Mouse (Mus musculus): Measurements from ENCODE around the gene Pid1. TPM values are rescaled to one million over a fixed set of nuclear protein-coding genes. Genes with fewer than 3 reads are reported as not detected.

Gene Pid1
- total and polyA plus RNA-seq, 2 experiments from 2014 or later: 60.2 to 64.0 TPM

GRCm38 (mm10) chr1:84106756-84107155 is 257.2 kb downstream of the Pid1 start:
- H3K27ac ChIP-seq (ENCODE audit: low read depth, low read length): no peak overlapping the region

DNA sequence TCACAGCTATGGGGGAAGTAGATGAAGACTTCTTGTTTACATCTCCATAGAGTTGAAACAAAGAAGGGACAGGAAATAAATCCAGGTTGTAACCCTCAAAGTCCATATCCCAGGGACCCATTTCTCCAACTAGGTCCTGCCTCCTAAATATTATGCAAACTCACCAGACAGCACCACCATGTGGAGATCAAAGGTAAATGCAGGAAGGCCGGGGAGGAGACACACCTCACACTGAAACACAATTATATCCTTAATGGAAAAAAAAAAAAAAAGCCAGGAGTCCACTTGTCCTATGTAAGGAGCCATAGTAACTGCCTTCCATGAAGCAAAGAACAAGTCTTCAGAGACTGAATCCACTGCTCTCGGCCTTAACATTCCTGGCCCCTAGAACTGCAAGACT is 261.9 kb downstream of the Pid1 start:
- TF ChIP-seq CTCF (IDR thresholded peaks at IDR 0.05): peak; percentile 47
- Histone ChIP-seq H3K4me1 (ENCODE audit: insufficient read depth, low read length) (no peaks in the 10 kb centered on the region), H3K4me2 (ENCODE audit: low read depth, low read length, poor library complexity, severe bottlenecking) (no peak overlapping the region), H3K27me3 (ENCODE audit: insufficient read depth, low read length) (no peaks in the 10 kb centered on the region), H3K4me3 (ENCODE audit: low read depth, low read length) (no peak overlapping the region), H3K27ac (ENCODE audit: low read depth, low read length) (no peak overlapping the region), H3K9ac (replicated peaks; ENCODE audit: low read length, poor library complexity, severe bottlenecking) (no peak overlapping the region), H3K9me3 (ENCODE audit: low read length) (no peaks in the 10 kb centered on the region), H3K36me3 (ENCODE audit: insufficient read depth, low read length) (no peaks in the 10 kb centered on the region)
- ATAC-seq (ENCODE audit: low FRiP score) (no peak), DNase-seq (ENCODE audit: low spot score) (no peak)
- WGBS: 88% methylated on average over 2 of the region's 2 CpGs

More at GRCm38 (mm10) chr1:84106756-84107155, 257.2 kb downstream of the Pid1 start:
- H3K4me1 ChIP-seq (ENCODE audit: insufficient read depth, low read length): no peaks in the 10 kb centered on the region
- no peak for ATAC-seq (ENCODE audit: low FRiP score)
- 83% methylated on average over 4 of the region's 4 CpGs for WGBS
- H3K9ac ChIP-seq (replicated peaks; ENCODE audit: low read length, poor library complexity, severe bottlenecking): no peak overlapping the region
- no peaks in the 10 kb centered on the region for H3K27me3 ChIP-seq (ENCODE audit: insufficient read depth, low read length)
- DNase-seq (ENCODE audit: low spot score): no peak
- H3K9me3 ChIP-seq (ENCODE audit: low read length): no peaks in the 10 kb centered on the region
- TF ChIP-seq CTCF (IDR thresholded peaks at IDR 0.05): no peak
- H3K36me3 ChIP-seq (ENCODE audit: insufficient read depth, low read length): no peaks in the 10 kb centered on the region
- H3K4me2 ChIP-seq (ENCODE audit: low read depth, low read length, poor library complexity, severe bottlenecking): no peak overlapping the region
- no peak overlapping the region for H3K4me3 ChIP-seq (ENCODE audit: low read depth, low read length)

GRCm38 (mm10) chr1:84097398-84097797 is 266.6 kb downstream of the Pid1 start:
- no peaks in the 10 kb centered on the region for H3K9me3 ChIP-seq (ENCODE audit: low read length)
- no peak overlapping the region for H3K27ac ChIP-seq (ENCODE audit: low read depth, low read length)
- no peak overlapping the region for H3K4me3 ChIP-seq (ENCODE audit: low read depth, low read length)
- ATAC-seq (ENCODE audit: low FRiP score) (no peak), DNase-seq (ENCODE audit: low spot score) (no peak)
- no peaks in the 10 kb centered on the region for H3K4me1 ChIP-seq (ENCODE audit: insufficient read depth, low read length)
- H3K9ac ChIP-seq (replicated peaks; ENCODE audit: low read length, poor library complexity, severe bottlenecking): no peak overlapping the region
- no peak overlapping the region for H3K4me2 ChIP-seq (ENCODE audit: low read depth, low read length, poor library complexity, severe bottlenecking)
- H3K36me3 ChIP-seq (ENCODE audit: insufficient read depth, low read length): no peaks in the 10 kb centered on the region
- no peak for TF ChIP-seq CTCF (IDR thresholded peaks at IDR 0.05)
- H3K27me3 ChIP-seq (ENCODE audit: insufficient read depth, low read length): no peaks in the 10 kb centered on the region

- DNase-seq (ENCODE audit: low spot score): no peak
- no peak for ATAC-seq (ENCODE audit: low FRiP score)
- H3K9ac ChIP-seq (replicated peaks; ENCODE audit: low read length, poor library complexity, severe bottlenecking): no peak overlapping the region
- H3K36me3 ChIP-seq (ENCODE audit: insufficient read depth, low read length): no peaks in the 10 kb centered on the region
- no peak for TF ChIP-seq CTCF (IDR thresholded peaks at IDR 0.05)
- no peaks in the 10 kb centered on the region for H3K4me1 ChIP-seq (ENCODE audit: insufficient read depth, low read length)
- H3K4me2 ChIP-seq (ENCODE audit: low read depth, low read length, poor library complexity, severe bottlenecking): no peak overlapping the region
- no peaks in the 10 kb centered on the region for H3K9me3 ChIP-seq (ENCODE audit: low read length)
- H3K4me3 ChIP-seq (ENCODE audit: low read depth, low read length): no peak overlapping the region
- H3K27ac ChIP-seq (ENCODE audit: low read depth, low read length): no peak overlapping the region
- 63% methylated on average over 2 of the region's 2 CpGs for WGBS
- H3K27me3 ChIP-seq (ENCODE audit: insufficient read depth, low read length): no peaks in the 10 kb centered on the region
Observed at GRCm38 (mm10) chr1:84093291-84093690, 270.7 kb downstream of the Pid1 start.

DNA sequence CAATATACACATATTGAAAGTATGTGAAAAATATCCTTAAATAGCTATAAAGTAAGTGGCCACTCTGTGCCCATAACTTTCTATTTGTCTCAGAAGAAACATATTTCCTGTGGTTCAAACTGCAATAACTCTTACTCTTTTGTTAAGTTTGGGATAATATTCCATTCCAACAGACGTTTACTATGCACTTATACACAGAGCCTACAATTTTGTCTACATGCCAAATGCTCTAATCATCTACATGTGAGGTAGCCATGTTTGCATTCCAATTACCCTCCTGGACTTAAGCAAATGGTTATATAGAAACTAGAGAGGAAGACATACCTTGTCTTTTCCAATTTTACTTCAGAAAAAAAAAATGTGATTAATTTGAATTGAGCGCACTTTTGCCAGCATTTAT is 274.3 kb downstream of the Pid1 start:
- Histone ChIP-seq H3K27ac (ENCODE audit: low read depth, low read length) (no peak overlapping the region), H3K36me3 (ENCODE audit: insufficient read depth, low read length) (no peaks in the 10 kb centered on the region), H3K4me3 (ENCODE audit: low read depth, low read length) (no peak overlapping the region), H3K4me1 (ENCODE audit: insufficient read depth, low read length) (no peaks in the 10 kb centered on the region), H3K27me3 (ENCODE audit: insufficient read depth, low read length) (no peaks in the 10 kb centered on the region), H3K9ac (replicated peaks; ENCODE audit: low read length, poor library complexity, severe bottlenecking) (no peak overlapping the region), H3K9me3 (ENCODE audit: low read length) (no peaks in the 10 kb centered on the region), H3K4me2 (ENCODE audit: low read depth, low read length, poor library complexity, severe bottlenecking) (no peak overlapping the region)
- no peak for TF ChIP-seq CTCF (IDR thresholded peaks at IDR 0.05)
- ATAC-seq (ENCODE audit: low FRiP score) (no peak), DNase-seq (ENCODE audit: low spot score) (no peak)
- 82% methylated on average over 2 of the region's 2 CpGs for WGBS

DNA sequence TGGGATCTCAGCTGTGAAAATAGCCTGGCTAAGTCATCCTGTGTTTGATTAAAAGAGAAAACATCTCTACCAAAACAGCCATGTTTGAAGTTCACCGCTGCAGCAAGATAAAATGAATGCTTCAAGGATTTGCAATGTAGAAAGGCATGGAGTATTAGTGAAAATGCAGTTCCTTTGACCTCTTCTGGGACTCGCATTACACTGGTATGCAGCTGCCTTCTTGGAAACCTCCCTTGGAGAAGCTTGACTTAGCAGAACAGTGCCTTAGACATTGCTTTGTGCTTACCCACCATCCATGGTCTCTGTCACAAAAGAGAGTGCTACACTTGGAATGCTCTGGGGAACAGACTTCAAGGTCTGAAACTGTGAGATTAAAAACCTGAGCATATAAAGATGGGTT is 276.0 kb downstream of the Pid1 start:
- DNase-seq (ENCODE audit: low spot score) (no peak), ATAC-seq (ENCODE audit: low FRiP score) (no peak)
- no peak overlapping the region for H3K4me2 ChIP-seq (ENCODE audit: low read depth, low read length, poor library complexity, severe bottlenecking)
- no peak overlapping the region for H3K27ac ChIP-seq (ENCODE audit: low read depth, low read length)
- H3K27me3 ChIP-seq (ENCODE audit: insufficient read depth, low read length): no peaks in the 10 kb centered on the region
- no peak overlapping the region for H3K4me3 ChIP-seq (ENCODE audit: low read depth, low read length)
- no peaks in the 10 kb centered on the region for H3K36me3 ChIP-seq (ENCODE audit: insufficient read depth, low read length)
- no peaks in the 10 kb centered on the region for H3K4me1 ChIP-seq (ENCODE audit: insufficient read depth, low read length)
- 68% methylated on average over 2 of the region's 2 CpGs for WGBS
- H3K9ac ChIP-seq (replicated peaks; ENCODE audit: low read length, poor library complexity, severe bottlenecking): no peak overlapping the region
- no peaks in the 10 kb centered on the region for H3K9me3 ChIP-seq (ENCODE audit: low read length)
- TF ChIP-seq CTCF (IDR thresholded peaks at IDR 0.05): no peak
